Comparison of ENCODE assay signal across 7 mouse cellular contexts in genomic region chr10:88390096-88390790, GRCm38 (mm10). TPM values are rescaled to one million over a fixed set of nuclear protein-coding genes. Genes with fewer than 3 reads are reported as not detected.
A peak's percentile ranks its signal among the peaks of the same experiment; 100 is the strongest.
DNase-seq lines count a peak whose midpoint lies in the region; ATAC-seq lines count a peak whose summit lies in the region.

No protein-coding gene starts in this region.

- peak; percentile 33 for ATAC-seq in inflammation-experienced regulatory T-cells, adult 6 months
- ATAC-seq in megakaryocyte, adult 5-6 weeks (ENCODE audit: poor library complexity, severe bottlenecking) = peak; percentile 65

- peak; percentile 82 for DNase-seq in 416B (ENCODE audit: low read depth)
- peak; percentile 80 to 83 for DNase-seq in B cell, adult 2 months
- no peak for DNase-seq in ovary, postnatal 36 days (ENCODE audit: low spot score)
- DNase-seq in cerebellum, adult 8-10 months = no peak
- no peak for DNase-seq in left cerebral cortex, postnatal 10 days (ENCODE audit: extremely low spot score in 1 of 2, low spot score in 2 of 2)

- intact Hi-C loops in left cerebral cortex, postnatal 10 days (cut with DNase I) = loop anchor here (10.0 kb wide), 1 partner anchor 1845 kb away; no protein-coding TSS in a partner anchor

RNA-seq across cellular contexts. Expression of gene Gnptab, which starts 11.3 kb away (rescaled TPM):
- polyA plus RNA-seq in inflammation-experienced regulatory T-cells, adult 6 months (2017; shearing (Covaris generic)) = 1 to 10 TPM; 6.5 to 9.1 (median 6.8) TPM
- total RNA-seq in megakaryocyte, adult 5-6 weeks (2015) = 55.8 and 57.4 TPM in 2 replicates
- 29.4 and 33.3 TPM in 2 replicates for total RNA-seq in megakaryocyte, adult 5-6 weeks (2017)
- 100 to 1,000 TPM; 101 to 102 TPM for total RNA-seq in left cerebral cortex, postnatal 10 days (2021)

RNA-seq across cellular contexts. Expression of gene Dram1, which starts 11.4 kb away (rescaled TPM):
- 1 to 10 TPM; 1.3 to 1.8 (median 1.7) TPM for polyA plus RNA-seq in inflammation-experienced regulatory T-cells, adult 6 months (2017; shearing (Covaris generic))
- total RNA-seq in megakaryocyte, adult 5-6 weeks (2015) = 45.0 and 46.2 TPM in 2 replicates
- total RNA-seq in megakaryocyte, adult 5-6 weeks (2017) = 35.5 and 36.0 TPM in 2 replicates
- total RNA-seq in left cerebral cortex, postnatal 10 days (2021) = 1 to 10 TPM in 1 of 2 experiments, under 1 TPM in 1; 0.94 to 1.6 TPM

Comparison
In these comparisons a context has a peak if more than half of its experiments do, and no peak if none do; other contexts are left out.
1. DNase-seq: peak in 416B (single experiment) and B cell, adult 2 months (2 of 2); none in ovary, postnatal 36 days (single experiment), cerebellum, adult 8-10 months (single experiment) and left cerebral cortex, postnatal 10 days (0 of 2).
2. RNA of gene Dram1, which starts 11.4 kb away (total RNA-seq): 35.5 to 46.2 TPM in megakaryocyte, adult 5-6 weeks; 0.94 to 1.6 TPM in left cerebral cortex, postnatal 10 days; every median in the first group is over 10 times any median in the second.